Mouse (Mus musculus) naive thymus-derived CD4-positive, alpha-beta T cell, adult 2 months (primary cell): ENCODE data around the gene Rps6ka5.
A peak's percentile ranks its signal among the peaks of the same experiment; 100 is the strongest.

Experiments used
- DNase-seq: peaks from one replicate; pipeline ENCODE4 v3.0.0-alpha.2; 2011; ENCODE audit warnings: low read depth

Rps6ka5 gene

GRCm38 (mm10) chr12:100726651-100727050, at the start of gene Rps6ka5:
Gene Rps6ka5 (minus strand): TSS chr12:100726983.
- DNase-seq = no peak

DNA sequence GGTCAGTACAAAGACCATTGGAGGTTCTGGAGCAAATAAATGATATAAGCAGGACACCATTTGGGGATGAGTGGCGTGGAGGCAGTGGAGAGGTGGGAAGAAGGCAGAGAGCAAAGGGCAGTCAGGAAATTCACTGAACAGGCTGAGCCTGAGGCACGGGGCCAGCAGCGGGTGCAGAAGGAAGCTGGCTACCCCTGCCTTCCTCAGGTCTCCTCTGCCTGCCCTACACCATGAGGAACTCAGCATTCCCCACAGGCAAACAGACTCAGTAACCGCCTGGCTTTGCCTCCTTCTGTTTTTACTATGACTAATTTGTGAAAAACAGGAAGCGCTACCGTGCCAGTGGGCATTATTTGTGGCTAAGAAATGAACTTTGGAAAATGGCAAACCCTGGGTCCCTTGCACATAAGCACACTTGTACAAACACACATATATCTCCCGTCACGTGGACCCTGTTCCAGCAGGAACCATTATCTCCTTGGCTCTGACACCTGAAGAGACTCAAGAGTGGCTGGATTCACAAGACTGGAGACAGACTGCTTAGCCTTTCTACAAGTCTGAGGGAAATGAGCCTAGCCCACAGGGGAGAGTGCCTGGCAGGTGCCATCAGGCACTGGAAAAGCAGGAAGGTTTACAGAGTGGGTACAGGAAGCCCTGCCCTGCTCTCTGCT, 49.3 kb upstream of the Rps6ka5 start:
- DNase-seq = no peak

DNA sequence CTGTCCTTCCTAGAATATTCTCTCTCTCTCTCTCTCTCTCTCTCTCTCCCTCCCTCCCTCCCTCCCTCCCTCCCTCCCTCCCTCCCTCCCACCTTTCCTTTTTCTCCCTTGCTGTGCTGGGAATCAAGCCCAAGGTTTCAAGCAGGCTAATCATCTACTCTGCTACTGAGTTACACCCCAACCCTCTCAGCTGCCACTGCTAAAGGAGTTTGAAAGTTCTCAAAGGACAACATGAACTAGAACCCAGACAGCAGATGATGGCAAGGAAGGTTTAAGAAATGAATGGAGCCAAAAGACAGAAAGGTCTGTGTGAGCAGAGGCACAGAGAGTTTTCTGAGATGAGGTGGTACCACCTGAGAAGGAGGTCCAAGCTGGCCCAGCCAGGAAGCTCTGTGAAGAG, 48.5 kb upstream of the Rps6ka5 start:
- DNase-seq = no peak

GRCm38 (mm10) chr12:100774756-100775155, 48.0 kb upstream of the Rps6ka5 start:
- DNase-seq = no peak

DNA sequence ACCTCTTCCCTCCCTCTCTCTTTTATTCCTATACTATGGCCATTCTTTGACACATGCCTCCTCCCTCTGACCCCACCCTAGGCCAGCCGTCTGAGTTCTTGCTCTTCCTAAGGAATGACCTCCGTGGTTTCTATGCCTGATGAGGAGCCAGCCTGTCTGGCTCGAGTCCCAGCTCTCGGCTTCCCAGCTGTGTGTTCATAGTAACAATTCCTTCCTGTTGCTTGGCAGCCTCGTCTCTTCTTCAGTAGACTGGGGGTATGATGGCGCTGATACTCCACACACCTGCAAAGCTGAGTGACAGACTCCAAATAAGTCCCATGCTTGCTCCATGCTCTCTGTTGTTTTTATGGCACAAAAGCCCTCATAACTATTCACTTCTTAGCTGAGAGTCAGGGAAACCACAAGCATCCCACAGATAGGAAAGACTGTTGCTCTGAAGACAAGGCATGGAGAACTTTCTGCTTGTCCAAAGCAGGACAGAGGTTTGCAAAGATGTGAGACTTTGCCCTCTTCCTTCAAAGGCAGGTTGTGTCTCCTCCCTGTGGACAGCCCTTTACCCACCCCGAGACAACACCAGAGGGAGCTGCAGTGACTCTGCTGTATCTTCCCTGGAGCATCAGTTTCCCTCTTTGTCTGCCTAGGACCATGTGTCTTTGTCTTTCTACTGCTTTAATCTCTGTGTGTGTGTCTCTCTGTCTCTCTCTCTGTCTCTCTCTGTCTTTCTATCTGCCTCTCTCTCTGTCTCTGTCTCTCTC, 45.6 kb upstream of the Rps6ka5 start:
- peak; percentile 59 for DNase-seq

- no peak for DNase-seq
These were observed 44.0 kb upstream of the Rps6ka5 start for GRCm38 (mm10) chr12:100770765-100771164.

GRCm38 (mm10) chr12:100769871-100770270, 43.1 kb upstream of the Rps6ka5 start:
- DNase-seq = no peak

GRCm38 (mm10) chr12:100764329-100765018, 37.7 kb upstream of the Rps6ka5 start:
- peak; percentile 47 for DNase-seq

- DNase-seq = no peak
These were observed 36.1 kb upstream of the Rps6ka5 start for GRCm38 (mm10) chr12:100762663-100763425.

DNA sequence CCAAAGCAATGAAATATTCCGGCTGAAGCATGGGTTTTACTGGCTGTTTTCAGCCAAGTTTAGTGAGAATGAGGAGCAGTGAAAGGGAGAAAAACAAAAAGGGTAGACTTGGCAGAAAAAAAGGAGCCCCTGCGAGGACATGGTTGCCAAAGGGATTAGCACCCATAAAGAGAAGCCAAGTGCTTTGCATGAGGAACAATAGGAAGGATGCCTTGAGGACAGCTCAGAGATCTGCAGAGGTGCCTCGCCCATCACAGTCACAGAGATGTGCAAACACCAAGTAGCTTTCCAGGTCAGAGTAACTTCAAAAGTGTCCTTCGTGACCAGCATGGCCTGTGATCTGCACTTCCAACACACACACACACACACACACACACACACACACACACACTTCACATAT, 30.6 kb upstream of the Rps6ka5 start:
- no peak for DNase-seq

DNA sequence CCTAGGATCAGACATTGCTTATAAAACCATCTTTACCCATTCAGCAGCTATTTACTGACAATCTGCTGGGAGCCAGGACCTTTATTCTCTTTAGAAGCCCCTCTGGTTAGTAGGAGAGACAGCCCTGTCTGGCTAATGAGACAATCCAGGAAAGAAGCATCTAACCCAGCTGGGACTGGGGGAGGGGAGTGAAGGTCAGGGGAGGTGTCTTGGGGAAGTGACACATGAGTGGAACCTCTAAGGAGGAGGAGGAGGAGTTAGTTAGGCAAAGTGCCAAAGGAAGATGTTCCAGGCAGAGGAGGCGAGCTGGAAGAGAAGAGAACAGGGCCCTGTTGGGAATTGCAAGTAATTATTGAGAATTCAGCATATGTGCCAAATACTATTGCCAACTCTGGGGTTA, 26.9 kb upstream of the Rps6ka5 start:
- no peak for DNase-seq

DNA sequence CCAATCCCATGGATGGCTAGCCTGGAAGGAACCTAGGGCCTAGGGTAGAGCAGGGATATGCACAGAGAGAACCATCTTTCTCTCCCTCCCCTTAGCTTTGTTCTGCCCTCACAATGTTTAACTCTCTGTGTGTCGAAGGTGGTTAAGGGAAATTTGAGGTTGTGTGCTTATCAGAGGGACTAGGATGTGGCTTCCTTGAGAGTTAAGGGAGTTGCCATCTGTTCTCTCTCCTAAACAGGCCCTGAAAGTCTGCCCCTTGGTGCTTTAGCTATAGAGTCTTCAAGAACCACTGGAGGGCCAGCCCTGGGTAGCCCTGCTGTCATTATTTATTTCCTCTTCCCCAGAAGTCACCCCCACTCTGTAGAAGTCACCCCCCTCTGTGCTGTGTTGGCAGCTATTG, 26.2 kb upstream of the Rps6ka5 start:
- DNase-seq = no peak

DNA sequence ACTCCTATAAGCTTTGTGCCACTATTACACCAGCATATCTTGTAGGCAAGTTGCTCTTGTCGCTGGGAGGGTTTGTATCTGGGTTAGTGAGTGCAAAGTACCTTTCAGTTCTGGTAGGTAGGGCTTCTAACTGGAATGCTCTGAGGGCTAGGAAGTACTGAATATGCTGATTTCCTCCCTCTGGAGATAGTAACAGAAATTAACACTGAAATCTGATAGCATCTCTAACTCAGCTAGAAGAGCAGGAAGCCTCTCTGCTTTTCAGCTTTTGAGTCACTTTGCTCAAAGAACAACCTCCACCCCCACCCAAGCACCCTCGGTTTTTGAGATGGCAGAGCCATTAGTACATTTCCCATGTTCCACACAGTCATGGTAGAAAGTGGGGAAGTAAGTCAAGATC, 15.7 kb upstream of the Rps6ka5 start:
- DNase-seq = no peak

DNA sequence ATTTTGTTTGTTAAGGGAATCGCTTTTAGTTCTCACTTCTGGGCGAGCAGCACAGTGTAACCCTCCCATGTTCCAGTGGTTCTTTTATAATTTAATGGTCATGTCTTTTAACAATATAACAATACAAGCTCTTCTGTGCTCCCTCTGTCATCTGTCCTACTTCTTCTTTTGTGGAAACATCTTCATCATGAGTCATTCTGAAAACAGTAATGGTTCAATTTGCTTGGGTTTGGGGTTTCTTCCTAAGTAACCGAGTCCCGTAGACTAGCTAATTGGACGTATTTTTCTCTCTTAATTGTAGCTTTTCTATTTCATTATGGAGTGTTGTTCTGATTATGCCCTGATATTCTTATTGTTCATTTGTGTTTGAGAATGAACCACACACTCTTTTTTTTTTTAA, 13.5 kb upstream of the Rps6ka5 start:
- DNase-seq = no peak

DNA sequence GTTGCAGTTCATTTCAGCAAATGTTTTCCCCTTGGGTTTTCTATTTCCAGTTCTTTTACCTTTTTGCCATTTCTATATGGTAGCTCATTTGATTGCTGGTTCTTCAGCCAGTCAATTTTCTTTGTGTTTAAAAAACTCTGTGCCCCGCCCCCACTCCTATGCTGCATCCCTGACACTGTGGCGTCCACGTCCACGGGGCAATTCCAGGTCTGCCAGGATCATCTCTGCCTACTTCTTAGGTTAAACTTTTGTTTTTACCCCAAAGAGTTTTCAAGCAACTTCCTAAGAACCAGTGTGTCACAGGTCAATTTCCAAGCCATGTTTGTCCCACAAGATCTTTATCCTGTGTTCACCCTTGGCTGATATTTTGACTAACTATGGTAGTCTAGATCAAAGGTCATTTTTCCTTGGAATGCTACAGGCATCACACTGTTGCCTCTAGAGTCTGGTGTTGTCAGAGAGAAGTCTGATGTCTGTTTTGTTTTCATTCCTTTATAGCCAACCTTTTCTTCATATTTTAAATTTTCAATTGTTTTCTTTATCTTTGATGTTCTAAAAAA, 12.3 kb upstream of the Rps6ka5 start:
- no peak for DNase-seq

GRCm38 (mm10) chr12:100738498-100738897, 11.7 kb upstream of the Rps6ka5 start:
- no peak for DNase-seq

GRCm38 (mm10) chr12:100735581-100735980, 8.8 kb upstream of the Rps6ka5 start:
- DNase-seq = no peak

GRCm38 (mm10) chr12:100735156-100735555, 8.4 kb upstream of the Rps6ka5 start:
- DNase-seq = no peak

GRCm38 (mm10) chr12:100728646-100729485, 2.1 kb upstream of the Rps6ka5 start:
- DNase-seq = peak; percentile 45

DNA sequence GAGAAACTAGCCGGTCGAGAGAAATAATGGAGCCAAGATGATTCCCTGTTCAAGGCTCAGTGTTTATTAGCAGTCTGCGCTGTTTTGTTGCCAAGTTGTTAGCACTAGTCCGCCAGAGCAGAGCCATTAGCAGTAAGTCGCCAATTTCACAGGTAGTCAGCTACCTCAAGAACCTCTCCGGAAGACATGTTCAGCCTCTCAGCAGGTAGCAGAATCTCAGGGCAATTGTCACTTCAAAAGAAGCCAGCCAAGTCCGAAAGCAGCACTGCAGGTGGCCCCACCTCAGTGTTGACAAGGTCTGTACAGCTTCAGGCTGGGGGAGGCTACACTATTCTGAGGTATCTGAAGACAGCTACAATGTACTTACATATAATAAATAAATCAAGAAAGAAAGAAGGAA, 1.1 kb upstream of the Rps6ka5 start:
- DNase-seq = no peak

DNA sequence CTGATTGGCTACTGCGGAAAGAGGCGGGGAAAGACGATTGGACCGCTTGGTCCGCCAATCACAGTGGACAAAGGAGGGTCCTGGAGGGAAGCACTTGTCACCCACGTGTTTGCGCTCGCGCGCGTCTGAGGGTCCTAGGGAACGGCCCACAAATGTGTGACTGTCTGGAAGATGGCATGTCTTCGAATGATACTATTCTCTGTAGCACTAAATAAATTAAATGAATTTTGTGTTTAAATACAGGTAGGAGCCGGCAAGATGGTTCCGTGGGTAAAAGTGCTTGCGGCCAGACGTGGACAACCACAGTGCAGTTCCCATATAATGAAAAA, 1.4 kb downstream of the Rps6ka5 start:
- DNase-seq = no peak
